Mouse (Mus musculus) neural tube, embryonic 14.5 days (tissue): ENCODE results near the gene Prkab1. TPM values are rescaled to one million over a fixed set of nuclear protein-coding genes. Genes with fewer than 3 reads are reported as not detected.
A peak's percentile ranks its signal among the peaks of the same experiment; 100 is the strongest.

Source experiments
- ATAC-seq: fragments of 200-750 bp; cut with Nextera tagmentation; 2 replicates; pipeline ENCODE4 v1.8.0; 2017; ENCODE audit warnings: low read depth, mild to moderate bottlenecking, moderate TSS enrichment, moderate library complexity
- H3K27ac ChIP-seq: fragments of 300-500 bp; sonication (generic); 2 replicates; pipeline ENCODE4 v1.5.1; 2014; ENCODE audit warnings: low read depth, mild to moderate bottlenecking, control low read depth, low read length, moderate library complexity, mixed read lengths
- H3K27me3 ChIP-seq: fragments of 300-500 bp; sonication (generic); 2 replicates; pipeline ENCODE4 v1.6.1; 2014; ENCODE audit warnings: low read length; ENCODE audit not compliant: control insufficient read depth, insufficient read depth
- H3K36me3 ChIP-seq: fragments of 300-500 bp; sonication (generic); 2 replicates; pipeline ENCODE4 v1.6.1; 2014; ENCODE audit warnings: low read length, mixed read lengths; ENCODE audit not compliant: control insufficient read depth, insufficient read depth
- H3K4me1 ChIP-seq: fragments of 300-500 bp; sonication (generic); 2 replicates; pipeline ENCODE4 v1.6.1; 2014; ENCODE audit warnings: low read length; ENCODE audit not compliant: control insufficient read depth, insufficient read depth
- H3K4me2 ChIP-seq: fragments of 300-500 bp; sonication (generic); 2 replicates; pipeline ENCODE4 v1.6.1; 2014; ENCODE audit warnings: mild to moderate bottlenecking, low read depth, low read length, control low read depth
- H3K4me3 ChIP-seq: fragments of 300-500 bp; sonication (generic); 2 replicates; pipeline ENCODE4 v1.5.1; 2014; ENCODE audit warnings: low read depth, low read length, control low read depth, mixed read lengths
- H3K9ac ChIP-seq: fragments of 300-500 bp; sonication (generic); replicated peaks from 2 replicates; pipeline ENCODE4 v1.6.1; 2014; ENCODE audit warnings: low read depth, mild to moderate bottlenecking, control low read depth, low read length, mixed read lengths
- H3K9me3 ChIP-seq: fragments of 300-500 bp; sonication (generic); 2 replicates; pipeline ENCODE4 v1.6.1; 2016; ENCODE audit warnings: low read length; ENCODE audit not compliant: control insufficient read depth
- WGBS: fragments of 180-500 bp; shearing (Covaris S2); extraction: QIAGEN DNeasy Blood & Tissue Kit; methylation state at CpG from one replicate; pipeline ENCODE4 v1.1.7; 2014; 5-methylcytosine and 5-hydroxymethylcytosine counted together
- polyA plus RNA-seq: library from polyadenylated mRNA; unstranded; fragments of >200 nt; fragmentation: Nextera tagmentation; extraction: Ambion mirVana; gene quantifications from 2 replicates; pipeline ENCODE4 v1.2.1, GENCODE M21; 2014

Prkab1 gene
- polyA plus RNA-seq: 48.8 and 53.3 TPM in 2 replicates

- 1% methylated on average over 46 of the region's 46 CpGs for WGBS
- Histone ChIP-seq H3K4me2 (peak within 1 kb of the TSS; percentile 97), H3K27me3 (no peaks in the 10 kb centered on the region), H3K4me1 (peaks cover 12% of the 10 kb centered on the region), H3K27ac (peak within 1 kb of the TSS; percentile 72), H3K36me3 (peaks cover 19% of the 10 kb centered on the region), H3K4me3 (peak within 1 kb of the TSS; percentile 63), H3K9ac (peak within 1 kb of the TSS; percentile 53), H3K9me3 (no peaks in the 10 kb centered on the region)
- peak; percentile 98 for ATAC-seq
These were observed at the start of gene Prkab1 for GRCm38 (mm10) chr5:116024327-116024739. Gene Prkab1 (minus strand): TSS chr5:116024508.

- Histone ChIP-seq H3K4me3 (no peak overlapping the region), H3K9me3 (no peaks in the 10 kb centered on the region), H3K36me3 (no peaks in the 10 kb centered on the region), H3K4me2 (no peak overlapping the region), H3K9ac (no peak overlapping the region), H3K4me1 (no peaks in the 10 kb centered on the region), H3K27me3 (no peaks in the 10 kb centered on the region), H3K27ac (no peak overlapping the region)
- WGBS: 91% methylated on average over 4 of the region's 4 CpGs
- ATAC-seq: no peak
These were observed 45.3 kb upstream of the Prkab1 start for GRCm38 (mm10) chr5:116069618-116070017.

- Histone ChIP-seq H3K4me3 (no peak overlapping the region), H3K27me3 (no peaks in the 10 kb centered on the region), H3K4me2 (no peak overlapping the region), H3K9ac (no peak overlapping the region), H3K27ac (no peak overlapping the region), H3K36me3 (no peaks in the 10 kb centered on the region), H3K9me3 (no peaks in the 10 kb centered on the region), H3K4me1 (no peaks in the 10 kb centered on the region)
- no peak for ATAC-seq
- WGBS: 57% methylated on average over 6 of the region's 6 CpGs
These were observed 28.5 kb upstream of the Prkab1 start for GRCm38 (mm10) chr5:116052826-116053225.

- 87% methylated on average over 5 of the region's 5 CpGs for WGBS
- no peaks in the 10 kb centered on the region for H3K27me3 ChIP-seq
- H3K9ac ChIP-seq: no peak overlapping the region
- H3K4me2 ChIP-seq: no peak overlapping the region
- H3K36me3 ChIP-seq: no peaks in the 10 kb centered on the region
- no peaks in the 10 kb centered on the region for H3K9me3 ChIP-seq
- no peak for ATAC-seq
- no peaks in the 10 kb centered on the region for H3K4me1 ChIP-seq
- no peak overlapping the region for H3K4me3 ChIP-seq
- no peak overlapping the region for H3K27ac ChIP-seq
These were observed 27.9 kb upstream of the Prkab1 start for GRCm38 (mm10) chr5:116052171-116052570.

GRCm38 (mm10) chr5:116049821-116050220, 25.5 kb upstream of the Prkab1 start:
- no peak for ATAC-seq
- Histone ChIP-seq H3K27ac (no peak overlapping the region), H3K4me2 (no peak overlapping the region), H3K9me3 (no peaks in the 10 kb centered on the region), H3K9ac (no peak overlapping the region), H3K4me3 (no peak overlapping the region), H3K4me1 (no peaks in the 10 kb centered on the region), H3K27me3 (no peaks in the 10 kb centered on the region), H3K36me3 (no peaks in the 10 kb centered on the region)
- WGBS: 87% methylated on average over 4 of the region's 4 CpGs

- H3K36me3 ChIP-seq: no peaks in the 10 kb centered on the region
- ATAC-seq: no peak
- H3K27me3 ChIP-seq: no peaks in the 10 kb centered on the region
- no peaks in the 10 kb centered on the region for H3K9me3 ChIP-seq
- H3K9ac ChIP-seq: no peak overlapping the region
- H3K4me3 ChIP-seq: no peak overlapping the region
- no peaks in the 10 kb centered on the region for H3K4me1 ChIP-seq
- H3K4me2 ChIP-seq: no peak overlapping the region
- 92% methylated on average over 3 of the region's 3 CpGs for WGBS
- H3K27ac ChIP-seq: no peak overlapping the region
These were observed 24.0 kb upstream of the Prkab1 start for GRCm38 (mm10) chr5:116048321-116048720.

GRCm38 (mm10) chr5:116046246-116046645, 21.9 kb upstream of the Prkab1 start:
- H3K27ac ChIP-seq: no peak overlapping the region
- 83% methylated on average over 4 of the region's 4 CpGs for WGBS
- H3K4me1 ChIP-seq: no peaks in the 10 kb centered on the region
- no peaks in the 10 kb centered on the region for H3K9me3 ChIP-seq
- H3K4me3 ChIP-seq: no peak overlapping the region
- no peak overlapping the region for H3K4me2 ChIP-seq
- ATAC-seq: no peak
- H3K27me3 ChIP-seq: no peaks in the 10 kb centered on the region
- H3K36me3 ChIP-seq: no peaks in the 10 kb centered on the region
- H3K9ac ChIP-seq: no peak overlapping the region

- Histone ChIP-seq H3K36me3 (no peaks in the 10 kb centered on the region), H3K4me3 (no peak overlapping the region), H3K4me1 (no peaks in the 10 kb centered on the region), H3K9ac (no peak overlapping the region), H3K27me3 (no peaks in the 10 kb centered on the region), H3K27ac (no peak overlapping the region), H3K9me3 (no peaks in the 10 kb centered on the region), H3K4me2 (no peak overlapping the region)
- no peak for ATAC-seq
- 87% methylated on average over 8 of the region's 8 CpGs for WGBS
These were observed 21.3 kb upstream of the Prkab1 start for GRCm38 (mm10) chr5:116045581-116045980.

GRCm38 (mm10) chr5:116042241-116042640, 17.9 kb upstream of the Prkab1 start:
- Histone ChIP-seq H3K27ac (no peak overlapping the region), H3K9me3 (no peaks in the 10 kb centered on the region), H3K9ac (no peak overlapping the region), H3K4me3 (no peak overlapping the region), H3K4me1 (no peaks in the 10 kb centered on the region), H3K4me2 (no peak overlapping the region), H3K27me3 (no peaks in the 10 kb centered on the region), H3K36me3 (no peaks in the 10 kb centered on the region)
- 75% methylated on average over 7 of the region's 7 CpGs for WGBS
- no peak for ATAC-seq
